Mouse (Mus musculus) megakaryocyte, embryonic 14.5 days (primary cell): ENCODE measurements around the gene Cxcl3.

Source experiments
- FLI1 ChIP-seq: IDR thresholded peaks from 2 replicates; pipeline ENCODE4 v1.6.1; 2012; ENCODE audit warnings: low read length, inconsistent platforms, mixed read lengths
- GATA1 ChIP-seq: IDR thresholded peaks from 3 replicates; pipeline ENCODE4 v1.6.1; 2012; ENCODE audit warnings: mixed read lengths, low read length, inconsistent platforms, borderline replicate concordance

- TF ChIP-seq GATA1 (no peak), FLI1 (no peak)
Observed at GRCm38 (mm10) chr5:90777621-90778020, 8.3 kb upstream of the Cxcl3 start.
